Mouse (Mus musculus) cerebellum, adult 18-20 months (tissue): ENCODE results near the gene Eif1b.
A peak's percentile ranks its signal among the peaks of the same experiment; 100 is the strongest.

Experiments
- DNase-seq, 2 experiments: peaks; one replicate each; pipeline ENCODE4 v3.0.0; 2021

The Eif1b gene

GRCm38 (mm10) chr9:120492010-120492399, at the start of gene Eif1b:
Eif1b (plus strand) TSS chr9:120492232.
- no peak for DNase-seq

DNA sequence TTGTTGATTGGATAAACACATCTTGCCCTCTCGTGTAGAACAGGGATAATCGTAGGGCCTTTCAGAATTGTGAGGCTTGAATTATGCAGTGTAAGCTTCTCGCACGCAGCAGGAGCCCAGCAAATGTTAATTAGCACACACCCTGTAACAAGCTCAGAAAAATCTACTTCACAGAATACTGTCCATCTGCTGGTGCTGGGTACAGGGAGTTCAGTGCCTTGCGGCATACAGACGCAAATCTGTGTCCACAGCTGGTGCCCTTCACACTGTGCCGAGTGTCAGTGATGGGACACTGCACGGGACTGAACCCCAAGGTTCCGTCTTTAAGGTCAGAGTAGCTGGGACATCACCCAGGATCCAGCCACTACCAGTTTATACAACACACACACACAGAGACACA, 47.4 kb upstream of the Eif1b start:
- DNase-seq, result no peak

DNA sequence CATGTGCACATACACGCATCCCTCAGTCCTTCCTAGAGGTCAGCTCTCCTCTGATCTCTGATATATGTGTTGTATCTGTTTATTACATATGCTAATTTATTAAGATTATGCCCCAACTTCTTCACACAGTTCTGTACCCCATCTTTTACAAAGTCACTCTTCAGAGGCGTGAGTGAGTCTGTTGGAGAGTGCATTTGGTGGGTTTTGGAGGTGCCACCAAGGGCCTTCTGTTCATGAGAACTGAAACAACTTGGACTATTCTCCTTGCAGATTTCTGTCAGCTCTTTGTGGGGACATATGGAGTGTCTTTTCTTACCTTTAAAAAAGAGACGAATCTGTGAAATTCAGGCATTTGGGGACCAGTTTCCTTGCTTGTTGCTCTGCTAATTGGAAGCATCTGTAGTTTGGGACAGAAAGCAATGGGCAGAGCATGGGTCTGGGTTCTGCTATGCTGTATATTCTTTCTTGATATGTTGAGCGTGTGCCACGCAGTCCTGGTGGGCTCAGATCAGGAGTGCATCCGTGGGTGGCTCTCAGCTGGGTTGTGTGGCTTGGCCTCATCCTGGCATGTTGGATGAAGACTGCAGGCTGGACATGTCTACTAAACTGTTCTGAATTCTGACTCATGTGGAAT, 42.2 kb upstream of the Eif1b start:
- no peak for DNase-seq

DNA sequence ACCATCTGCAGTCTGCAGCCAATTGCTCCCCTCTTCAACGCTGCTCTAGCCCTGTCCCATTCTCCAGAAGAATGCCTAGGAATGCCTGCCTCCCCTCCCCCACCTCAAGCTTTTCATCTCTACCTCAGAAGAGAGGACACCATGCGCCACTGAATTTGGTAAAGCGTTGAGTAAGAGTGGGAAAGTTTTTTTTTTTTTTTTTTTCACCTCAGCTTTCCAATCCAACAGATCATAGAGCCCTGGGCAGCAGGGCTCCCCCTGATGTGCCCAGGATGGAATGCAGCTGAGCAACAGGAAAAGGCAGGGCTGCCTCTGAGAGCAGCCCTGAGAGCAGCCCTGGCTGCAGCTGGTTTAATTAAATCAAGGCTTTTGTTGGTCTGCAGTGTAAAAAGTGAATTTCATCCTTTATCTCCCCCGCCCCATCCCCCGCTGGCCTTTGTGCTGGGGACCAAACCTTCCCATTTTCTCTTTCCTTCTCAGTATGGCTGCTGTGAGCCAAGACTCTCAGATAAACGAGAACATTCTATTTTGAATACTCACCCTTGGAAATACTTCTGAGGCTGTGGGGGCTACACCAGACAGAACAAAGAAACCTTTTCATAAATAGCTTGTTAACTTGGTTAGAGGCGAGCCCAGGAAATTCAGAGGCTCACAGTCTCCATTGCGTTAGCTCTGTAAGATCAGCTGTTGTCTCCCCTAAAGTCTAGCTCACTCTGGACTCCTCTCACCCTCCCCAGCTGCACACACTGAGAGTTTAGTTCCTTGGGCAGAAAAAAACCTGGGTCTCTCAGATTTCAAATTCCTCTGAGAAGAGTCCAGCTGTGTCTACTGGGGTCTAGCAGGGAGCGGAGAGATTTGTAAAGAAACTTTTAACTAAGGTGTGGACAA, 36.0 kb upstream of the Eif1b start:
- DNase-seq, result no peak

GRCm38 (mm10) chr9:120470431-120470830, 21.6 kb upstream of the Eif1b start:
- DNase-seq, result no peak

DNA sequence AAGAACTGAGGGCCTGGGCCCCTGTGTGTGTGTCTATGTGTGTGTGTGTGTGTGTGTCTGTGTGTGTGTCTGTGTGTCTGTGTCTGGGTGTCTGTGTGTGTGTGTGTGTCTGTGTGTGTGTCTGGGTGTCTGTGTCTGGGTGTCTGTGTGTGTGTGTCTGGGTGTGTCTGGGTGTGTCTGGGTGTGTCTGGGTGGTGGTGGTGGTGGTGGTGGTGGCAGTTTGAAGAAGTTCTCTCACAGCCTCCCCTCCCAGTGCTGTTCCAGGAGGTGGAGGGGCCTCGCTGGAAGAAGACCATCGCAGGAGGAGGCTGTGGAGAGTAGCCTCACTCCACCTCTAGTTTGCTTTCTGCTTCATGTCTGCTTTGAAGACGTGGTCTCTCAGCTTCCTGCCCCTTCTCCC, 10.4 kb upstream of the Eif1b start:
- DNase-seq, result no peak

- no peak for DNase-seq
Measured at GRCm38 (mm10) chr9:120482382-120482781, 9.7 kb upstream of the Eif1b start.

DNA sequence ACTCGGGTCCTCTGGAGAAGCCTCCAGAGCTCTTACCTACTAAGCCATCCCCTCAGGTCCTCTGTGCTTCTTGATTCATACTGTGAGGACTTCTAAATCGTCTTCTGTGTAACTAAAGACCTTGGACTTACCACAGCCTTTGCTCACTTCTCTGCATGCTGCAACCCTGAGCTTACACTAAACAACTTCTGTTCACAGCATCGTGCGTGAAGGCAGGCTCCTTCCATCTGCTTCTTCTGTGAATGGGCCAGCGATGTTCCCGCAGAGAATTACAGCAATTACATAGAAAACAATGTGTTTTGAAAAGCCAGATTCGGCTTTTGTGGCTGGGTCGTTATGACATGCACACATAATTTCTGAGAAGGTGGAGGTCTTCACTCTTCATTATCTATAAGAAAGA, 8.9 kb upstream of the Eif1b start:
- no peak for DNase-seq

DNA sequence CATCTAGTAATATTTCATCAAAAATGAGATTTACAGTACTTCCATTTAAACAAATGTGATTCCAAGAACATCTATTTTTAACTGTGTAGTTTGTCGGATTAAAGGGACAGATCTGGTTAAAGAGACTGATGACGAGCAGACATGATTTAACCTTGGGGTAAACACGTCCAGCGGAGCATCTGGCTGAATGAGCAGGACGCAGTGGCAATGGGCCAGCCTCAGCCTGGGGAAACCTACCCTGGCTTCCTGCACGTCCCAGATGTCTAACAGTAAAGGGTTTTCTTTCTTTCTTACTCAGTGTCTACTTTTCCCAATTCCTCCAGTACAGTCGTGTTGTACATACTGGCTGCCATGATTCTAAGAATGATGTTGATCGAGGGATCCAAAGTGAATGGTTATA, 5.0 kb upstream of the Eif1b start:
- DNase-seq, result no peak

GRCm38 (mm10) chr9:120491509-120491908, 523 bp upstream of the Eif1b start:
- no peak for DNase-seq

- DNase-seq, result peak; percentile 79 to 93
Measured at GRCm38 (mm10) chr9:120492400-120493351, 644 bp downstream of the Eif1b start.

DNA sequence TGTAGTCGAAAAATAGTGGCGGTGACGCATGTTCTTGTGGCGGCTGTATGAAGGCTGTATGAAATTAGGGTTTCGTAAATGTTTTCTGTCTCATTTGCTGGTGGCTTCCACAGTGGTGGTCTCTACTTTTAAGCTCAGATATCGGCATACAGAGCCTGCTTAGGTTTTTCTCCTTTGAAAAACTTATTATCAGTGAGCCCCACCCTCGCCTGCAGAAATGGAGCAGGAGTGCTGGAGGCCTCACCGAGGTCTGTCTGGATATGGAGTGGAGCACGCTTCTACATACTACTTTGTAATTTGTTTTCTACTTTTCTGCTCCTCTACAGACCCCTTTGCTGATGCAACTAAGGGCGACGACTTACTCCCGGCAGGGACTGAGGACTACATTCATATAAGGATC, 1.7 kb downstream of the Eif1b start:
- no peak for DNase-seq

DNA sequence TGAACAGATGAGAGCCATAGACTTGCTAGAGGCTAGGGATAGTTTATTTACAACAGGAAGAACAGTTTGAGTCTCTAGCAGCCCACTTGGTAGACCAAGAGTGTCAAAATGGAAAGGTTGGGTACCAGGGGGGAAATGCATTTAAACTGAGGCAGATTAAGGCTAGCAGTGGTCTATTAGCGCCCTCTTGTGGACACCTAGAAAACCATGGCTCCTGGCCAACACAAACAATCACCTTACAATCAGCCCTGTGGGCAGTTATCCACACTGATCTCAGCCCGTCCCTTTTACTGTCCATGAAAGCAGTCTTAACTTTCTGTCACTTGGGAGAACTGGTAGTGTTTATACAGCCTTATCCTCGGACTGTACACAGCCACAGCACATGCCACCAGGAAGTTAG, 4.7 kb downstream of the Eif1b start:
- DNase-seq, result peak; percentile 74 to 82

GRCm38 (mm10) chr9:120497983-120498382, 6.0 kb downstream of the Eif1b start:
- no peak for DNase-seq

DNA sequence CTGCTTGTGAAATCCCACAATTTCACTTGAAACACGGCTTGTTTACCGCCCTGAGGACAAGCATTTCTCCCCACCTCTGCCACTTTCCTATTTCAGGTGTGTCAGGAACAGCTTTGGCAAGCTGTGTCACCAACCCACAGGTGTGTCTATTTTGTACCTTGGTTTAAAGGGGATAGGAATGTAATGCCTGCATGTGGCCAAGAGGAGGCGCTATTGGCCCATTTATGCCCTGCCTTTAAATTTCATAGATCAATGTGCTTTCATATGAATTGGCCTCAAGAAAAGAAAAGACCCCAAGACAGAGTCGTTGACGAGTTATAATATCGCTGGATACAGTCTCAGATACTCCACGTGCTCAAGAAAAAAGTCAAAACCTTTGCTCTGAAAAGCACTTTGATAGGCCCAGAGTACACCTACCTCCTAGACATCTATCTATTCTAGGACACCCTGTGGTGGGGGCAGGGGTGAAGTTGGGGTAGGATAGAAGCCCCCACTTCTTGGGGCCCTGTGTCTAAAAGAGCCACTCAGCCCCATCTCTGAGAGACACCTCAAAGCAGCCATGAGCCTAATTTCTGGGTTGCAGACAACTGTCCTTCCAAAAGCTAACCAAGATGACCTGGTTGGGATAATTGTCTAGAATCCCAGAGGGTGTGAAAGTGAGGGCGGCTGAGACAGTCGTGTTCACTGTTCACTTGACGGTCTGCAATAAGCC, 9.3 kb downstream of the Eif1b start:
- no peak for DNase-seq

DNA sequence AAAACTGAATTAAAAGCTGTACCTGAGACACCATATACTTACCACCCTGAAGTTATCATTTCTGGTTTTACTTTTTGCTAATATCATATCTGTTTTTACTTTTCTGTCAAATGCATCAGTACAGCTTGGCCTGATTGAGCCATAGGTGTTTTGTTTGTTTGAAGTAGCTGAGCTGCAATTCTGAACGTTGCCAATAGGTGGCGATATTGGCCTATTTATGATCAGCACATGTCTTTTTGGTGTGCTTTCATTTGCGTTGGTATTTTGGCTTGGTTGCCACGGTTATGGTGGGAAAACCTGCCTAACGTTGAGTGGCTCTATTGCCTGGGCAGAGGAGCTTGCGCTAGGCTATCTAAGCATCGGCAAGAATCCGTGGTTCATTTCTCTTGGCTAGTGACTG, 10.0 kb downstream of the Eif1b start:
- peak; percentile 65 to 82 for DNase-seq

GRCm38 (mm10) chr9:120504423-120504822, 12.4 kb downstream of the Eif1b start:
- no peak for DNase-seq

DNA sequence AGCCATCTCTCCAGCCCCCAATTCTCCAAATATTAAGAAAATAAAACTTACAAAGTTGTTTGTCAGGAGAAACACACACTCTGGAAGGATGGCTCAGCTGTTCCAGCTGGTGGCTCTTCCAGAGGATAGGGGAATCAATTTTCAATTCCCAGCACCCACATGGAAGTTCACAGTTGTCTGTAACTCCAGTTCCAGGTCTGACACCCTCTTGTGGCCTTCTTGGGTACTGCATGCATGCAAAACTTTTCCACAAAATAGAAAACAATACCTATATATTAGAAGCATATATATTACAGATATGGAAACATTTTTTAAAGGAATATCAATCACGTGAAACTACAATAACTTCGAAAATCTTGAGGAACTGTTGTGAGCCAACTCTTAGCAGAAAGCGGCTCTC, 19.7 kb downstream of the Eif1b start:
- DNase-seq, result no peak

- DNase-seq, result no peak
Measured at GRCm38 (mm10) chr9:120516720-120517119, 24.7 kb downstream of the Eif1b start.

- no peak for DNase-seq
Measured at GRCm38 (mm10) chr9:120518946-120519345, 26.9 kb downstream of the Eif1b start.

DNA sequence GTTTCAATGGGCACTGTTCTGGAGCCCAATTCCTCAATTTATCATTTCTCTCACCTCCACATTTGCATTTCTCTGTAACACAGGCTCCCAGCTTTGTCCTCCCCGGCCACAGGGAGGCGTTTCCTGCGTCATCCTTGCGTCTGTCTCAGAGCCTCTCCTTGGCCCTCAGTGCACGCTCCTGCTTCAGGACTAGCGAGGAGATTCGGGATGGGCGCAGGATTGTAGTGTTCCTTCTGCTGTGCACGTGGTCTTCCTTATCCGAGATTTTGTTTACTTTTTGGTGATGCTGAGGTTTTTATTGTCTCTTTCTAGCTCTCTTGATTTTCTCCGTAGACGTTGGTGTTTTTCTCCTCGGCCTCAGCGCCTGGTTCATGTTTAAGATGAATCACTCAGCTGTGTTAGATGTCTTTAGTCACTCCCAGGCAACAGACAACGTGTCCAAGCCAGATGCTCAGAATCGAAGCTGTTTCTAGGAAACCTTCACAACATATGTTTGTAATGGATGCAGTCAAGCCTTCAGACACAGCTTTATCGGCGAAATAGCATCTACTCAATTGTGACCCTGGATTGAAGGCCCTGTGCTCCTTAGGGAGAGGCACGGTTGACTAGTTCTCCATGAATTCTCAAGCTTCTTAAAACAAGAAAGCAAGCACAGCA, 27.6 kb downstream of the Eif1b start:
- peak in 1 of 2 experiments; percentile 4 for DNase-seq

- DNase-seq, result no peak
Measured at GRCm38 (mm10) chr9:120521161-120521560, 29.1 kb downstream of the Eif1b start.
